Mouse (Mus musculus): ENCODE measurements around the gene Sumo2. TPM values are rescaled to one million over a fixed set of nuclear protein-coding genes. Genes with fewer than 3 reads are reported as not detected.

Sumo2 gene
- total and polyA plus RNA-seq, 3 experiments = 556 to 653 TPM; not detected in 1

DNA sequence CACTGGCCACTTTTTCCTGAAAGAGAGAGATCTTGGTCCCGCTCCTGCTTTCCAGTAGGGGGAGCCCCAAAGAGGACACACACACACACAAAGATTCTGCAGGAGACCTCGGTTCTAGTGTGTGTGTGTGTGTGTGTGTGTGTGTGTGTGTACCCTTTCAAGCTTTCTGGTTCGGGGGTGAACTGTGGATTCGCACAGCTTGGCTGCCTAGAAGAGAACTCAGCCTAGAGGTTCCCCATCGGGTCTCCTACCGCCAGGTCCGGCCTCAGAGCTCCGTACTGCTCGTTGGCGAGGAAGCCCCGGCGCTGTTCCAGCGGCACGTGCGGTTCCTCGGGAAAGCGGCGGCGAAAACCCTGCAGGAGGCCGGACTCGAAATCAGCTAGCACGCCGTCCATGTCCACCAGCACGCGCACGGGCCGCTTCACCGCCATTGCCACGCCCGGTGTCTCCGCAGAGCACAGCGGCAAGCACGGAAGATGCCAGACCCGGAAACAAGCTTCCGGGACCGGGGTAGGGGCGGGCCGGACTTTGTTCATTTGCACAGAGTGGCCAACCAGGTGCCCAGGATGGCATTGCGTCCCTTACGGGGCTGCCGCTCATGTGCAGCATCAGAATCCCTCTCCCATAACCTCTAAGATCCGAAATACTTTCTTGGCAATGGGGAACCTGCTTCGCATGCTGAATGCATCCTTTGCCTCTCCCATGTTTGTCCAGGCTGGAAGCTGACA, 44.6 kb downstream of the Sumo2 start, which contains the start of gene Nt5c (continued):
- no peak for TF ChIP-seq UBTF (IDR thresholded peaks at IDR 0.05; ENCODE audit: borderline replicate concordance, insufficient read depth, low read depth, low read length)
- TF ChIP-seq MAX (IDR thresholded peaks at IDR 0.05; ENCODE audit: low read length) = peak; percentile 77; the same call in 1 of the 2 replicates
- peak; percentile 31 for TF ChIP-seq RAD21 (IDR thresholded peaks at IDR 0.05; ENCODE audit: low read depth, low read length)
- TF ChIP-seq MYB (IDR thresholded peaks at IDR 0.05; ENCODE audit: low read depth, low read length) = no peak
- peak; percentile 63; the same call in 1 of the 2 replicates for TF ChIP-seq POLR2AphosphoS2 (IDR thresholded peaks at IDR 0.05; ENCODE audit: low read length)
- peak; percentile 45; the same call in 1 of the 2 replicates for TF ChIP-seq TCF12 (IDR thresholded peaks at IDR 0.05; ENCODE audit: low read depth, low read length)

DNA sequence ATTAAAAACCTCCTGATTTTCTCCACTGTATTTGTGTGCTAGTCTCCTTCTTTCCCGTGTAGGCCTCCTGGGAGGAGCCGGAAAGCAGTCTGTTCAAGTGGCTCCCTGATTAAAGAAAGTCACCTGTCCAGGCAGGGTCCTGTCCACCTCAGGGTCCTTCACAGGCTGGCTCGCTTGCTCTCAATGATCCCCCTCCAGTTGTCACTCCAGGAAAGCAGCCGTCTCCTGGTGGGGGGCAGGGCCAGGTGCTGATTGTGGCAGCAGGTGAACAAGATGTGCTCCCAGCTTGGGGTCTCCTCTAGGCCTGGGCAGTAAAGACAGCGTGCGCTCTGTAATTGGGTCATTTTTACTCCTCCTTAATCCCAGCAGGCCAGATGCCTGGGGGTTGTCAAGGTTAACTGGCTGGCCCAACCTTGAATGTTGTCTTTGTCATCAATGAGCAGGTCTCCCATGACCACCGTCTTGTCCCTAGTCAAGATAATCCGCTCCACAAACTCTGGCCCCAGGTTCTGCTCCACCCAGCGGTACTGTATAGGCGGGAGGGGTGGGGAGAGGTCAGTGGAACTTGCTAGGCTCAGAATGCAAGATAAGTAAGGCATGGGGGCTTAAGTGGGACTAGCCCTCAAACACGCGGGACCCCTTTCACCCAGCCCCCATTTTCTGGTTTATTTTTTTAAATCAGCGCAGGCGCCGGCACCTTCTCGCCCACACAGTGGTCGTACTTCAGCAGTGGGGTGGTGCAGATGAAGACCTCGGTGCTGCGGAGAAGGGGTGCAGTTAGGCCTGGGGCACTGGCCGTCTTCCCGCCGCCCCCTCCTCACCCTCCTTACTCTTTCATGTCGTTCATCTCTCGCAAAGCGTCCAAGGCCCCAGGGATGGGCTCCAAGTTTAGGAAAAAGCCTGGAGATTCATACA, 45.4 kb downstream of the Sumo2 start:
- Histone ChIP-seq H3K79me2 (ENCODE audit: control insufficient read depth, insufficient read depth, low read length, poor library complexity) (peaks cover 13% of the 10 kb centered on the region), H3K9ac (ENCODE audit: control insufficient read depth, low read depth, low read length, poor library complexity, severe bottlenecking) (peak overlapping the region; percentile 74), H3K4me1 (ENCODE audit: control insufficient read depth in 1 of 2, insufficient read depth in 2 of 2, low read length in 2 of 2) (peaks cover 2 to 12% of the 10 kb centered on the region in 2 experiments; a peak in 3 of 4 replicates), H3K36me3 (ENCODE audit: control insufficient read depth in 1 of 2, insufficient read depth in 2 of 2, low read length in 2 of 2) (0 out of 4 replicates have a peak, but pooled peaks cover 0 to 3% of the 10 kb centered on the region in 2 experiments), H3K27ac (ENCODE audit: control insufficient read depth, low read depth, low read length) (no peak overlapping the region), H3K9me3 (replicated peaks; ENCODE audit: insufficient read depth, low read length) (no peaks in the 10 kb centered on the region), H3K27me3 (ENCODE audit: control insufficient read depth in 1 of 2, insufficient read depth in 2 of 2, low read length in 2 of 2) (no peaks in the 10 kb centered on the region), H3K4me3 (ENCODE audit: control insufficient read depth in 1 of 2, insufficient read depth in 1 of 2, low read depth in 2 of 2, low read length in 2 of 2) (peak overlapping the region in 1 of 2 experiments; percentile 83; a peak in 3 of 4 replicates)
- TF ChIP-seq BHLHE40 (IDR thresholded peaks at IDR 0.05; ENCODE audit: borderline replicate concordance, low read depth, low read length) (no peak), CHD2 (IDR thresholded peaks at IDR 0.05; ENCODE audit: low read length) (no peak), KAT2A (conservative IDR thresholded peaks at IDR 0.05; ENCODE audit: low read depth, low read length) (no peak), UBTF (IDR thresholded peaks at IDR 0.05; ENCODE audit: borderline replicate concordance, insufficient read depth, low read depth, low read length) (no peak), CTCF (IDR thresholded peaks at IDR 0.05 in 2 of 3, conservative IDR thresholded peaks at IDR 0.05 in 1 of 3; ENCODE audit: control insufficient read depth in 1 of 3, insufficient read depth in 1 of 3, low read depth in 2 of 3, low read length in 3 of 3, poor library complexity in 1 of 3, severe bottlenecking in 1 of 3) (no peak), USF1 (IDR thresholded peaks at IDR 0.05; ENCODE audit: low read depth, low read length) (no peak)
- no peak for DNase-seq (ENCODE audit: low read depth, low spot score)

- no peak for TF ChIP-seq MYB (IDR thresholded peaks at IDR 0.05; ENCODE audit: low read depth, low read length)
- TF ChIP-seq JUND (IDR thresholded peaks at IDR 0.05; ENCODE audit: low read depth, low read length) = no peak
- TF ChIP-seq ZKSCAN1 (IDR thresholded peaks at IDR 0.05; ENCODE audit: low read depth, low read length) = no peak
- no peak for TF ChIP-seq EP300 (IDR thresholded peaks at IDR 0.05; ENCODE audit: low read depth in 1 of 2, low read length in 2 of 2)
- no peak for TF ChIP-seq KAT2A (conservative IDR thresholded peaks at IDR 0.05; ENCODE audit: low read depth, low read length)
- no peak for TF ChIP-seq ZC3H11A (IDR thresholded peaks at IDR 0.05; ENCODE audit: low read depth, low read length)
- no peak for TF ChIP-seq POLR2A (IDR thresholded peaks at IDR 0.05; ENCODE audit: control insufficient read depth in 1 of 2, insufficient read depth in 1 of 2, low read depth in 1 of 2, low read length in 2 of 2, poor library complexity in 1 of 2)
- TF ChIP-seq CHD1 (IDR thresholded peaks at IDR 0.05; ENCODE audit: low read depth, low read length) = no peak
- no peak for TF ChIP-seq MAFK (IDR thresholded peaks at IDR 0.05; ENCODE audit: borderline replicate concordance, low read depth, low read length)
- no peak for TF ChIP-seq MYC (IDR thresholded peaks at IDR 0.05; ENCODE audit: low read depth, low read length)
- no peak for TF ChIP-seq CHD2 (IDR thresholded peaks at IDR 0.05; ENCODE audit: low read length)
- no peak for TF ChIP-seq GABPA (IDR thresholded peaks at IDR 0.05; ENCODE audit: low read depth, low read length)
- TF ChIP-seq MXI1 (IDR thresholded peaks at IDR 0.05; ENCODE audit: low read depth, low read length) = no peak
- no peak for TF ChIP-seq USF2 (IDR thresholded peaks at IDR 0.05; ENCODE audit: borderline replicate concordance in 1 of 2, insufficient read depth in 1 of 2, low read depth in 1 of 2, low read length in 2 of 2)
- TF ChIP-seq MAX (IDR thresholded peaks at IDR 0.05; ENCODE audit: low read length) = no peak
- TF ChIP-seq SMC3 (IDR thresholded peaks at IDR 0.05; ENCODE audit: low read depth, low read length) = no peak
- no peak for TF ChIP-seq NRF1 (IDR thresholded peaks at IDR 0.05; ENCODE audit: insufficient read depth, low read depth, low read length, poor library complexity, severe bottlenecking)
- no peaks in the 10 kb centered on the region for H3K27me3 ChIP-seq (ENCODE audit: control insufficient read depth in 1 of 2, insufficient read depth in 2 of 2, low read length in 2 of 2)
- peaks cover 13% of the 10 kb centered on the region for H3K79me2 ChIP-seq (ENCODE audit: control insufficient read depth, insufficient read depth, low read length, poor library complexity)
- peaks cover 2 to 12% of the 10 kb centered on the region in 2 experiments; a peak in 3 of 4 replicates for H3K4me1 ChIP-seq (ENCODE audit: control insufficient read depth in 1 of 2, insufficient read depth in 2 of 2, low read length in 2 of 2)
- H3K36me3 ChIP-seq (ENCODE audit: control insufficient read depth in 1 of 2, insufficient read depth in 2 of 2, low read length in 2 of 2) = 0 out of 4 replicates have a peak, but pooled peaks cover 0 to 3% of the 10 kb centered on the region in 2 experiments
- H3K27ac ChIP-seq (ENCODE audit: control insufficient read depth, low read depth, low read length) = no peak overlapping the region
- no peaks in the 10 kb centered on the region for H3K9me3 ChIP-seq (replicated peaks; ENCODE audit: insufficient read depth, low read length)
- H3K9ac ChIP-seq (ENCODE audit: control insufficient read depth, low read depth, low read length, poor library complexity, severe bottlenecking) = no peak overlapping the region
- no peak overlapping the region for H3K4me3 ChIP-seq (ENCODE audit: control insufficient read depth in 1 of 2, insufficient read depth in 1 of 2, low read depth in 2 of 2, low read length in 2 of 2)
- DNase-seq (ENCODE audit: low read depth, low spot score) = no peak
These were observed 47.4 kb downstream of the Sumo2 start for GRCm38 (mm10) chr11:115488551-115489104.

Data from MEL (cell line).